Mouse (Mus musculus) brown adipose tissue, adult 24 weeks (tissue): ENCODE results near the gene Klhl5. TPM values are rescaled to one million over a fixed set of nuclear protein-coding genes. Genes with fewer than 3 reads are reported as not detected.
"Not testable (repeated sequence)": the region's sequence is repeated elsewhere in the genome, so short reads cannot be mapped to it uniquely, and the experiment has no call there.

Experiments
- H3K27ac ChIP-seq: fragments of 200-500 bp; replicated peaks from 2 replicates; pipeline ENCODE4 v1.5.1; 2012; ENCODE audit warnings: low read depth, mild to moderate bottlenecking, low read length
- H3K4me1 ChIP-seq: fragments of 200-500 bp; 2 replicates; pipeline ENCODE4 v1.6.1; 2012; ENCODE audit warnings: low read length, mixed read lengths; ENCODE audit not compliant: control insufficient read depth, insufficient read depth, insufficient read length
- H3K4me3 ChIP-seq: fragments of 200-500 bp; 2 replicates; pipeline ENCODE4 v1.5.1; 2012; ENCODE audit warnings: low read depth, mild to moderate bottlenecking, low read length, moderate library complexity; ENCODE audit not compliant: insufficient read depth
- polyA plus RNA-seq: library from polyadenylated mRNA; stranded (reverse); fragments of >200 nt; gene quantifications from 2 replicates; pipeline ENCODE4 v1.2.4, GENCODE M21; 2012; ENCODE audit not compliant: missing spikeins, insufficient read depth, insufficient read length

Klhl5 gene
- polyA plus RNA-seq, 1 experiment = 33.9 TPM

DNA sequence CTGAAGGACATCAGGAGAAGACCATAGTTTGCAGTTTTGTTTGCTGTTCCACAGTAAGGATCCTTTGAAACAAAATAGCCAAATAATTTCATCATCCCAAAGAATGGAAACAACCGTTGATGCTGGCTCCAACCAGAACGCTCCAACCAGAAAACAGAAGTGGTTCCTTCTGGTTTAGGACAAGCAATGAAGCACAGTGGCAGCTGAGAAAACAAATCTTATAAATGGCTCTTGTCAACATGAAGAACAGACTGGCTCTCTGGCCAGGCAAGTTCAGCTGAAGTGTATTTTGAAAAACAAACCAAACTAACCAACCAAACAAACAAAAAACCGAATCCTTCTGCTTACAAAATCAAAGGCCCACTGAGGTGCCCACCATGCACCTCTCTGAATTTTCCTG, 17.6 kb upstream of the Klhl5 start:
- H3K27ac ChIP-seq = no peak overlapping the region
- no peaks in the 10 kb centered on the region; the same call in 1 of the 2 replicates for H3K4me1 ChIP-seq
- no peak overlapping the region for H3K4me3 ChIP-seq

GRCm38 (mm10) chr5:65091184-65091858, 16.0 kb upstream of the Klhl5 start:
- H3K4me3 ChIP-seq = no peak overlapping the region
- no peak overlapping the region for H3K27ac ChIP-seq
- H3K4me1 ChIP-seq = peaks cover 2% of the 10 kb centered on the region; the same call in 1 of the 2 replicates

GRCm38 (mm10) chr5:65091921-65092320, 15.4 kb upstream of the Klhl5 start, which contains the start of gene Tmem156:
Gene Tmem156, minus strand, starts transcription at chr5:65092132.
- H3K4me3 ChIP-seq = no peak within 1 kb of the TSS
- peaks cover 2% of the 10 kb centered on the region; the same call in 1 of the 2 replicates for H3K4me1 ChIP-seq
- no peak within 1 kb of the TSS for H3K27ac ChIP-seq

GRCm38 (mm10) chr5:65093769-65094168, 13.6 kb upstream of the Klhl5 start:
- Histone ChIP-seq H3K4me3 (no peak overlapping the region), H3K27ac (no peak overlapping the region), H3K4me1 (peaks cover 2% of the 10 kb centered on the region; the same call in 1 of the 2 replicates)

- Histone ChIP-seq H3K4me3 (no peak overlapping the region), H3K4me1 (peaks cover 2% of the 10 kb centered on the region; the same call in 1 of the 2 replicates), H3K27ac (no peak overlapping the region)
These were observed 12.3 kb upstream of the Klhl5 start for GRCm38 (mm10) chr5:65094902-65095545.

GRCm38 (mm10) chr5:65096082-65096481, 11.3 kb upstream of the Klhl5 start:
- Histone ChIP-seq H3K4me3 (no peak overlapping the region), H3K4me1 (peaks cover 2% of the 10 kb centered on the region), H3K27ac (no peak overlapping the region)

GRCm38 (mm10) chr5:65096805-65097204, 10.5 kb upstream of the Klhl5 start:
- peaks cover 2% of the 10 kb centered on the region for H3K4me1 ChIP-seq
- no peak overlapping the region for H3K4me3 ChIP-seq
- no peak overlapping the region for H3K27ac ChIP-seq

GRCm38 (mm10) chr5:65097457-65097856, 9.9 kb upstream of the Klhl5 start:
- Histone ChIP-seq H3K4me1 (peaks cover 2% of the 10 kb centered on the region), H3K4me3 (no peak overlapping the region), H3K27ac (no peak overlapping the region)

- Histone ChIP-seq H3K27ac (no peak overlapping the region), H3K4me3 (no peak overlapping the region)
These were observed 7.3 kb upstream of the Klhl5 start for GRCm38 (mm10) chr5:65100002-65100401.

DNA sequence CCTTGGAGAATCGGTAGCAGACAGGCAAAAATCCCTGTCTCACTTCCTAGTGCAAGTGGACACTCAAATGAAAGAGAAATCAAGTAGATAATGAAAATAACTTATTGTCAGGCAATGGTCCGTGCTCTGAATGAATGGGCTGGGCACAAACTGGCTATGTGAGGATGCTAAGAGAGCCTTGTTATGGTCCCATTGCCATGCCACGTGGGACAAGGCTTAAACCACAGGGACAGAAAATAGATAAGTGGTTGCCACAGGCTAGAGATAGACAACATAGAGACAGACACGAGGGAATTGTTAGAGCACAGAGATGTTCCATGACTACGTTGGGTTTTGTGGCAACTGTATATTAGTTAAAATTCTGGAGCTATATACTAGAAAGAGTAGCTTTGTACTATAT, 6.1 kb upstream of the Klhl5 start:
- peaks cover under 1% of the 10 kb centered on the region for H3K4me1 ChIP-seq
- H3K27ac ChIP-seq = no peak overlapping the region
- H3K4me3 ChIP-seq = no peak overlapping the region

More at GRCm38 (mm10) chr5:65100002-65100401, 7.3 kb upstream of the Klhl5 start:
- peaks cover 2% of the 10 kb centered on the region for H3K4me1 ChIP-seq

DNA sequence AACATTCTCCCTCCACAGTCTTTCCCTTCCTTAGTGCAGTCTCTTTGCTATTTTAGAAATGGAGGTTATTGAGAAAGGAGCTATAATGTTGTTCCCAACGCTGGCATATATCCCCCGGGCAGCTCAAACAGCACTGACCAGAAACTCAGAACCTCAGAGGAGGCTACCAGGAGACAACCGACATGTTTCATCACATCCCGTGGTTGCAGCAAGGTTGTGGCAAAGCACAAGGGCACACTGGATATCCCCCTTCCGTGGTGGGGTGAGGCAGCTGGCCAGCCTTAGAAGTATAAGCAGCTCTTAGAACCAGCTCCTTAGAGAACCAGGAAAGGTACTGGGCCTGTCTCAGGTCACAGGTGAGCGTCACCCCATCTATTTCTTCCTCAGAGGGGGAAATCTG, 5.7 kb upstream of the Klhl5 start:
- Histone ChIP-seq H3K4me3 (no peak overlapping the region), H3K27ac (no peak overlapping the region), H3K4me1 (no peaks in the 10 kb centered on the region; the same call in 1 of the 2 replicates)

- Histone ChIP-seq H3K4me1 (no peaks in the 10 kb centered on the region; the same call in 1 of the 2 replicates), H3K4me3 (no peak overlapping the region), H3K27ac (no peak overlapping the region)
These were observed 5.2 kb upstream of the Klhl5 start for GRCm38 (mm10) chr5:65102026-65102640.

- Histone ChIP-seq H3K4me3 (no peak overlapping the region), H3K4me1 (no peaks in the 10 kb centered on the region; the same call in 1 of the 2 replicates), H3K27ac (no peak overlapping the region)
These were observed 4.7 kb upstream of the Klhl5 start for GRCm38 (mm10) chr5:65102641-65103042.

DNA sequence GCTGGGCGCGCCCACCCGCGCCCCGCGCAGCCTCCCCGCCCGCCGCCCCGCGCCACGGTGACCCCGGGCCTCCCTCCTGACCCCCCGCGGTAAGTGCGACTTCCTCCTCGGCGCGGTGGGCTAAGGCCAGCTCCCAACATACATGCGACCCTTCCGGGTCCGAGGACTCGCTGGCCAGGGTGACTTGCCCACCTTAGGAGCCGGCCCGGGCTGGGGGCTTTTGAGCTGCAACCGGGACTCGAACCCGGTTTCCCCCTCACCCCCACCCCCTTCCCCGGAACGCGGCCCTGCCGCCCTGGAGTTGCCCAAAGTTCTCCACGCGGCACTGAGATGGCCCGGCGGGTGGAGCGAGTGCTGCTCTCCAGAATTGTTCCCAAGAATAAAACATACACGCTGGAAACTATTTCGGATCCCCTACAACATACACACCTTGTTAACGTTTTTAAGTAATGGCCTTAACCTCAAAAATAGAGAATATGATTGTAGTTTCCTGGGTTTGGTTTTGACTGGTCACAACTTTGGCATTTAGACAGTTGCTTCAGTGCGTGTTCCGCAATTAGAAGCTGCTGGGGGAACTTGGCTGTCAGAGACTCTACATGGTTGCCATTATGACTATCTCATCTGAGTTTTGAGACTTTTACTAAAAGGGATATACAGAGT, 564 bp downstream of the Klhl5 start:
- Histone ChIP-seq H3K27ac (peak overlapping the region; percentile 40), H3K4me1 (no peaks in the 10 kb centered on the region), H3K4me3 (peak overlapping the region; percentile 76)

- H3K4me1 ChIP-seq, H3K4me3 ChIP-seq, H3K27ac ChIP-seq: not testable (repeated sequence)
These were observed 4.9 kb downstream of the Klhl5 start for GRCm38 (mm10) chr5:65112225-65112624.
